Mouse (Mus musculus) adrenal gland, postnatal 25 days (tissue): ENCODE measurements at regions not wholly inside any gene's neighbourhood (a gene's known extent, or its start where the extent isn't known, plus 50 kb on each side); places are given as distances from the start of the nearest gene placed in this dataset.

Experiments used
- DNase-seq: peaks from one replicate; pipeline ENCODE4 v3.0.0; 2021; ENCODE audit warnings: mixed read lengths

GRCm38 (mm10) chr5:75761459-75762310 lies 187.0 kb downstream of the Kit start:
- no peak for DNase-seq

- no peak for DNase-seq
These were observed 181.5 kb downstream of the Kit start for GRCm38 (mm10) chr5:75756168-75756567.

DNA sequence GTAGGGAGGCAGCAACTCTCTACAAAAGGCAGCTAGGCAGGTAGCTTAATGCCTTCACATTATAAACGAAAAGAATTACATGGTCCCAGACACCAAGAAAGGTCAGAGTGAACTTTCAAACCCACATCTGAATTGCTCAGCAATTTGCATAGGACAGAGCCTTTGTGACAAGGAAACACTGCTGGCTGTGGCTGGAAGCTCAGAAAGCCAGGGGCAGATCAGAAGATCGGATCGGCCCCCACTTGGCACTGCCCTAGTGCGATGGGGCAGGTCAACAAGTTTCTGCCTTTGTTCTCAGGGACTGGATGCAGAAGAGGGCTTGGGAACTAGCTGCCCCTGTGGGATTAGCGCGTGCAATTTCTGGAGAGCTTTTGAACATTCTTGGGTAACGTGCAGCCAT lies 179.6 kb downstream of the Kit start:
- no peak for DNase-seq

DNA sequence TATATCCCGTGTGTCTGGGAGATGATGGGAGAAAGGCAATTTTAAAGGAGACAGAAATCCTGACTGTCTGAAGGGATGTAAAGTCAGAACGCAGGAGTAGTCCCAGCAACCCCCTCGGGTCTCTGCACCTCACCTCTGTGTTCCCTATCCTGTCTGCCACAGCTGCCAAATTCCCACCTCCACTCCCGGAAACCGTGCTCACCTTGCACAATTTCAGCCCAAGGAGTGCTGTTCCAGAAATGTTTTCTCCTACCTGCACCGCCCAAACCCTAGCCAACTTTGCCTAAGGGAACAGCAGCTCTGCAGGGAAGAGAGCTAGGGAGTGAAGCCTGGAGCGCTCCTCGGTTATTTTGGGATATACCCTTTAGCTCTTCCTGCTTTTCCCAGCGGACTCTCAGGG lies 170.6 kb downstream of the Kit start:
- DNase-seq: no peak

GRCm38 (mm10) chr5:75744475-75745045 lies 169.8 kb downstream of the Kit start:
- DNase-seq: no peak

GRCm38 (mm10) chr5:75739336-75739735 lies 164.6 kb downstream of the Kit start:
- DNase-seq: no peak

DNA sequence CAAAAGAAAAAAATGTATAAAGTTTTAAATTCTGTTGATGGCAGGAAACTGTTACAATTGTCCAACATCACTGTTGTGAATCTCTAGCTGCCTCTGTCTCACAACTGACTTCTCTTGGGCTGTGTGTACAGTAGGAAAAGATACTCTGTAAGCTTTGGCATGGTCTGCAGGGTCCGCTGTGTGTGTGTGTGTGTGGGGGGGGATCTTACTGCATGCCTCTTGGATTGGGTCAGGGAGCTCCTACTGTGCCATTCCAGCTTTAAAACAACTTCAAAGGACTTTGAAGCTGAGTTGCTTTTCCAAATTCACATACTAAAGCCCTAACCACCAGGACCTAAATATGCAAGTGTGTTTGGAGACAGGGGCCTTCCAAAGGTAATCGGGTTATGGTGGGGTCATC lies 163.7 kb downstream of the Kit start:
- no peak for DNase-seq

DNA sequence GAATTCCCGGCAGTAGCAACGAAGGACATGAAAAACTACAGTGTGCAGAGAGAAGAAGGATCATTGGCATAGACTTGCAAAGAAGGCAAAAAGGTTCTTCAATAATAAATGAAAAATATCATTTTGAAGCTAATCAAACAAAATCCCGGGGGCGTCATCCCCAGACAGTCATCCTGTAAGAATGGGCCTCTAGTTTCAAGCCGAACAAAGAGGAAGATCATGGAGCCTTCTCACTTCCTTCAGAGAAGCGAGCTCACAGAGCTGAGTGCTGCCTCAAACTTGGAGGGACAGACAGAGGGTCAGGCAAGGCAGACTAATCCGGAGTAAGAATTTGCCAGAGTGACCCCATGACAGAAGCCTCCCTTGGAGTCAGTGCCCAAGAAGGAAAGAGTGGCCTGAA lies 163.0 kb downstream of the Kit start:
- DNase-seq: no peak

GRCm38 (mm10) chr5:75736318-75736717 lies 161.6 kb downstream of the Kit start:
- no peak for DNase-seq

DNA sequence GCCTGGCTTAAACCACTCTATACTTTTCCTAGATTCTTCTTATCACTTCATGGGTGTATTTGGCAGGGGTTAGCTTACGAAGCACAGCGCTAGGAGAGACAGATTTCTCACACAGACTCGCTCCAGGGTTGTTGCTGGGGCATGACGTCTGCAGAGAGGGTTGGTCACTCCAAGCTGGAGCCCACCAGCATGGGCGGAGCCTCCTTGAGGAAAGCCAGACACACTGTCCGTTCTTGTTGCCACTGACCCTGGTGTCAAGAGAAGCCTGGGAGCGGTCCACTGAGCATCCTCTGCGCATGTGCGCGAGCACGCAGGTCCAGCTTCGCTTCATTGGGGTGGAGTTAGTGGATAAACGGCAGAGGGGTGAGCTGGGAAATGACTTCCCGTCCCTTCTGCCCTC lies 159.8 kb downstream of the Kit start:
- no peak for DNase-seq

- no peak for DNase-seq
These were observed 159.3 kb downstream of the Kit start for GRCm38 (mm10) chr5:75734043-75734442.

DNA sequence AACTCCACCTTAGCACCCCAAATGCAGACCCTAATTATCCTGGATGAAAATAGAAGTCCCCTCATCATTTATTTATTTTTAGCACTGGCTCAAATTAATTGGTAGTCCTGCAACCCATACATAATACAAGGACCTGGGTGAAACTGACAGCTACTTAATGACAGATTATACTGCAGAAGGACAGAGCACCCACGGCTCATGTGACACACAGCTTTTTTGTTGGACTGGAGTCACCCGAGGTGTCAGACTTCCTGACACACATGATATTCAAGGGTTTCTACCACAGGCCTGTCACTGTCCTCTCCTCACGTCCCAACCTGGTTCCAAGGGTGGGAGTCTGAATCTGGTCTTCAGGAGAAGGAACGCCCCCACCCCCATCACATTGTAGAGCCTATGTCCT lies 156.5 kb downstream of the Kit start:
- DNase-seq: no peak

- no peak for DNase-seq
These were observed 156.0 kb downstream of the Kit start for GRCm38 (mm10) chr5:75730698-75731097.

DNA sequence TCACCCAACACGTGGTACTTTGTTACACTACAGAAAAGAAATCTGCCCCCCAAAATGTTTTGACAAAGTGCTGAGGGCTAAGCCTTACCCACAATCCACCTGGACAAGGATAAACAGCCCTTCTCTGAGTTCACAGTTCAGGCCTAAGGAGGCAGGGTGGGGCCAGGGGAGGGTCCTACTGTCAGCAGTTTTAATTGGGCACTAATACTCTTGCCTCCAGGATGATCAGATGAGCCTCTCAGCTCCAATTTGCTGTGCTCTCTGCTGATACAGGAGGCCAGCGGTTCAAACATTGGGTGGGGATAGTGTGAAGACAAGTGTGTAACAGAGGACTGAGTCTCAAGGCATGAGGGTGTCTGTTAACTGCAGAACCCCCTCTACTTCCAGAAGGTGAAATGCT lies 146.6 kb downstream of the Kit start:
- no peak for DNase-seq

GRCm38 (mm10) chr5:75720091-75720940 lies 145.6 kb downstream of the Kit start:
- no peak for DNase-seq

- no peak for DNase-seq
These were observed 144.0 kb downstream of the Kit start for GRCm38 (mm10) chr5:75718511-75719225.
